Mouse (Mus musculus) hindbrain, embryonic 13.5 days (tissue): ENCODE data around the gene Timm8a1. TPM values are rescaled to one million over a fixed set of nuclear protein-coding genes. Genes with fewer than 3 reads are reported as not detected.

ENCODE experiments used
- ATAC-seq: fragments of 200-750 bp; cut with Nextera tagmentation; 2 replicates; pipeline ENCODE4 v1.8.0; 2017; ENCODE audit warnings: moderate TSS enrichment; ENCODE audit not compliant: low FRiP score
- H3K27ac ChIP-seq: fragments of 300-500 bp; sonication (generic); 2 replicates; pipeline ENCODE4 v1.5.1; 2015; ENCODE audit warnings: inconsistent platforms, mild to moderate bottlenecking, moderate library complexity
- H3K27me3 ChIP-seq: fragments of 300-500 bp; sonication (generic); 2 replicates; pipeline ENCODE4 v1.6.1; 2015; ENCODE audit warnings: mild to moderate bottlenecking, inconsistent platforms
- H3K36me3 ChIP-seq: fragments of 300-500 bp; sonication (generic); 2 replicates; pipeline ENCODE4 v1.6.1; 2015; ENCODE audit warnings: mild to moderate bottlenecking, inconsistent platforms
- H3K4me1 ChIP-seq: fragments of 300-500 bp; sonication (generic); replicated peaks from 2 replicates; pipeline ENCODE4 v1.6.1; 2015; ENCODE audit warnings: inconsistent platforms
- H3K4me2 ChIP-seq: fragments of 300-500 bp; sonication (generic); 2 replicates; pipeline ENCODE4 v1.6.1; 2015; ENCODE audit warnings: inconsistent platforms, mild to moderate bottlenecking, moderate library complexity
- H3K4me3 ChIP-seq: fragments of 300-500 bp; sonication (generic); 2 replicates; pipeline ENCODE4 v1.5.1; 2015; ENCODE audit warnings: mild to moderate bottlenecking, inconsistent platforms
- H3K9ac ChIP-seq: fragments of 300-500 bp; sonication (generic); 2 replicates; pipeline ENCODE4 v1.6.1; 2015; ENCODE audit warnings: mild to moderate bottlenecking, inconsistent platforms
- H3K9me3 ChIP-seq: fragments of 300-500 bp; sonication (generic); 2 replicates; pipeline ENCODE4 v1.6.1; 2016; ENCODE audit warnings: inconsistent platforms
- WGBS: fragments of 180-500 bp; shearing (Covaris S2); methylation state at CpG from one replicate; pipeline ENCODE4 v1.1.7; 2015; 5-methylcytosine and 5-hydroxymethylcytosine counted together
- polyA plus RNA-seq: library from polyadenylated mRNA; unstranded; fragments of >200 nt; fragmentation: Nextera tagmentation; extraction: Ambion mirVana; gene quantifications from 2 replicates; pipeline ENCODE4 v1.2.1, GENCODE M21; 2015

Gene Timm8a1
- 45.1 and 46.5 TPM in 2 replicates for polyA plus RNA-seq

- Histone ChIP-seq H3K4me1 (no peaks in the 10 kb centered on the region), H3K27ac (no peak within 1 kb of the TSS), H3K9ac (peak within 1 kb of the TSS; percentile 65), H3K27me3 (no peaks in the 10 kb centered on the region), H3K4me3 (peak within 1 kb of the TSS; percentile 52), H3K9me3 (no peaks in the 10 kb centered on the region), H3K4me2 (peak within 1 kb of the TSS; percentile 64), H3K36me3 (no peaks in the 10 kb centered on the region)
- 16% methylated on average over 44 of the region's 61 CpGs for WGBS
- peak; percentile 95 for ATAC-seq
Measured at GRCm38 (mm10) chrX:134541145-134541954, at the start of gene Timm8a1. Gene Timm8a1, minus strand, starts transcription at chrX:134541865.

- H3K27me3 ChIP-seq, result no peaks in the 10 kb centered on the region
- H3K4me3 ChIP-seq, result no peak overlapping the region
- no peaks in the 10 kb centered on the region; the same call in none of the 2 replicates for H3K36me3 ChIP-seq
- H3K4me1 ChIP-seq, result peaks cover 12% of the 10 kb centered on the region
- ATAC-seq, result no peak
- H3K4me2 ChIP-seq, result no peak overlapping the region
- H3K9me3 ChIP-seq, result no peaks in the 10 kb centered on the region
- WGBS, result 63% methylated on average over 5 of the region's 5 CpGs
- no peak overlapping the region for H3K9ac ChIP-seq
- H3K27ac ChIP-seq, result no peak overlapping the region
Measured at GRCm38 (mm10) chrX:134589836-134590235, 48.2 kb upstream of the Timm8a1 start.

- Histone ChIP-seq H3K36me3 (no peaks in the 10 kb centered on the region; the same call in none of the 2 replicates), H3K4me3 (no peak overlapping the region), H3K4me1 (peaks cover 17% of the 10 kb centered on the region), H3K9ac (no peak overlapping the region), H3K9me3 (no peaks in the 10 kb centered on the region), H3K27ac (no peak overlapping the region), H3K27me3 (no peaks in the 10 kb centered on the region), H3K4me2 (no peak overlapping the region)
- ATAC-seq, result no peak
- WGBS, result 92% methylated on average over 3 of the region's 3 CpGs
Measured at GRCm38 (mm10) chrX:134588997-134589396, 47.3 kb upstream of the Timm8a1 start.

- Histone ChIP-seq H3K9ac (no peak overlapping the region), H3K27ac (no peak overlapping the region), H3K4me2 (no peak overlapping the region), H3K4me1 (peaks cover 17% of the 10 kb centered on the region), H3K4me3 (no peak overlapping the region), H3K9me3 (no peaks in the 10 kb centered on the region), H3K36me3 (no peaks in the 10 kb centered on the region; the same call in none of the 2 replicates), H3K27me3 (no peaks in the 10 kb centered on the region)
- no peak for ATAC-seq
- 85% methylated on average over 4 of the region's 4 CpGs for WGBS
Measured at GRCm38 (mm10) chrX:134588261-134588660, 46.6 kb upstream of the Timm8a1 start.

- 32% methylated on average over 8 of the region's 8 CpGs for WGBS
- peak overlapping the region; percentile 62 for H3K4me2 ChIP-seq
Measured at GRCm38 (mm10) chrX:134586447-134586846, 44.8 kb upstream of the Timm8a1 start.

GRCm38 (mm10) chrX:134585103-134586002 lies 43.7 kb upstream of the Timm8a1 start, which contains the start of gene Rpl36a:
Gene Rpl36a, plus strand, starts transcription at chrX:134585654.
- Histone ChIP-seq H3K4me2 (peak within 1 kb of the TSS; percentile 62), H3K9ac (peak within 1 kb of the TSS; percentile 76), H3K9me3 (no peaks in the 10 kb centered on the region), H3K27ac (peak within 1 kb of the TSS; percentile 91), H3K4me1 (peaks cover 17% of the 10 kb centered on the region), H3K4me3 (peak within 1 kb of the TSS; percentile 52), H3K36me3 (no peaks in the 10 kb centered on the region; the same call in none of the 2 replicates), H3K27me3 (no peaks in the 10 kb centered on the region)
- 17% methylated on average over 45 of the region's 45 CpGs for WGBS
- ATAC-seq, result peak; percentile 98

More at GRCm38 (mm10) chrX:134586447-134586846, 44.8 kb upstream of the Timm8a1 start:
- Histone ChIP-seq H3K27me3 (no peaks in the 10 kb centered on the region), H3K9me3 (no peaks in the 10 kb centered on the region), H3K9ac (peak overlapping the region; percentile 76), H3K36me3 (no peaks in the 10 kb centered on the region; the same call in none of the 2 replicates), H3K4me1 (peaks cover 17% of the 10 kb centered on the region), H3K4me3 (peak overlapping the region; percentile 52), H3K27ac (no peak overlapping the region)
- no peak for ATAC-seq

GRCm38 (mm10) chrX:134582888-134583669 lies 41.4 kb upstream of the Timm8a1 start, which contains the start of gene Btk:
Gene Btk, minus strand, starts transcription at chrX:134583570.
- H3K4me3 ChIP-seq, result no peak within 1 kb of the TSS
- H3K36me3 ChIP-seq, result no peaks in the 10 kb centered on the region
- WGBS, result 81% methylated on average over 11 of the region's 11 CpGs
- no peaks in the 10 kb centered on the region for H3K27me3 ChIP-seq
- peaks cover 17% of the 10 kb centered on the region for H3K4me1 ChIP-seq
- no peak within 1 kb of the TSS for H3K9ac ChIP-seq
- H3K27ac ChIP-seq, result no peak within 1 kb of the TSS
- no peaks in the 10 kb centered on the region for H3K9me3 ChIP-seq
- no peak for ATAC-seq
- H3K4me2 ChIP-seq, result no peak within 1 kb of the TSS

- Histone ChIP-seq H3K36me3 (no peaks in the 10 kb centered on the region), H3K27ac (no peak overlapping the region), H3K27me3 (no peaks in the 10 kb centered on the region), H3K9ac (no peak overlapping the region), H3K4me2 (no peak overlapping the region), H3K9me3 (no peaks in the 10 kb centered on the region), H3K4me1 (peaks cover 17% of the 10 kb centered on the region), H3K4me3 (no peak overlapping the region)
- WGBS, result 84% methylated on average over 11 of the region's 11 CpGs
- ATAC-seq, result no peak
Measured at GRCm38 (mm10) chrX:134582270-134582669, 40.6 kb upstream of the Timm8a1 start.

GRCm38 (mm10) chrX:134580528-134581305 lies 39.1 kb upstream of the Timm8a1 start:
- WGBS, result 86% methylated on average over 14 of the region's 14 CpGs

GRCm38 (mm10) chrX:134577896-134578295 lies 36.2 kb upstream of the Timm8a1 start:
- Histone ChIP-seq H3K9ac (no peak overlapping the region), H3K36me3 (no peaks in the 10 kb centered on the region), H3K9me3 (no peaks in the 10 kb centered on the region), H3K4me1 (no peaks in the 10 kb centered on the region), H3K4me3 (no peak overlapping the region), H3K27ac (no peak overlapping the region), H3K27me3 (no peaks in the 10 kb centered on the region), H3K4me2 (no peak overlapping the region)
- WGBS, result 79% methylated on average over 4 of the region's 4 CpGs
- no peak for ATAC-seq

More at GRCm38 (mm10) chrX:134580528-134581305, 39.1 kb upstream of the Timm8a1 start:
- Histone ChIP-seq H3K9ac (no peak overlapping the region), H3K4me1 (peaks cover 7% of the 10 kb centered on the region; the same call in 1 of the 2 replicates), H3K4me2 (no peak overlapping the region), H3K4me3 (no peak overlapping the region), H3K27ac (no peak overlapping the region), H3K36me3 (no peaks in the 10 kb centered on the region), H3K27me3 (no peaks in the 10 kb centered on the region), H3K9me3 (no peaks in the 10 kb centered on the region)
- ATAC-seq, result no peak
